Mouse (Mus musculus) embryonic facial prominence, embryonic 10.5 days (tissue): Measurements from ENCODE around the gene Frg2f1. TPM values are rescaled to one million over a fixed set of nuclear protein-coding genes. Genes with fewer than 3 reads are reported as not detected.

Experiments used
- DNase-seq: peaks from one replicate; pipeline ENCODE4 v3.0.0-alpha.2; 2017; ENCODE audit warnings: low spot score
- H3K27ac ChIP-seq: fragments of 300-500 bp; sonication (generic); replicated peaks from 2 replicates; pipeline ENCODE4 v1.5.1; 2016; ENCODE audit warnings: mild to moderate bottlenecking
- H3K27me3 ChIP-seq: fragments of 300-500 bp; sonication (generic); replicated peaks from 2 replicates; pipeline ENCODE4 v1.6.1; 2016; ENCODE audit warnings: low read depth, mild to moderate bottlenecking; ENCODE audit not compliant: poor library complexity, severe bottlenecking
- H3K36me3 ChIP-seq: fragments of 300-500 bp; sonication (generic); replicated peaks from 2 replicates; pipeline ENCODE4 v1.6.1; 2016; ENCODE audit warnings: mild to moderate bottlenecking, moderate library complexity
- H3K4me1 ChIP-seq: fragments of 300-500 bp; sonication (generic); 2 replicates; pipeline ENCODE4 v1.6.1; 2016
- H3K4me3 ChIP-seq: fragments of 300-500 bp; sonication (generic); 2 replicates; pipeline ENCODE4 v1.5.1; 2016; ENCODE audit warnings: mild to moderate bottlenecking, moderate library complexity
- H3K9me3 ChIP-seq: fragments of 300-500 bp; sonication (generic); 2 replicates; pipeline ENCODE4 v1.6.1; 2016; ENCODE audit warnings: mild to moderate bottlenecking
- WGBS: fragments of 180-500 bp; shearing (Covaris S2); methylation state at CpG from one replicate; pipeline ENCODE4 v1.1.7; 2016; 5-methylcytosine and 5-hydroxymethylcytosine counted together
- polyA plus RNA-seq: library from polyadenylated mRNA; unstranded; fragments of >200 nt; fragmentation: Nextera tagmentation; extraction: Ambion mirVana; gene quantifications from 2 replicates; pipeline ENCODE4 v1.2.1, GENCODE M21; 2016

Frg2f1 gene
- polyA plus RNA-seq, 1 experiment from 2014 or later, result 2.0 TPM

DNA sequence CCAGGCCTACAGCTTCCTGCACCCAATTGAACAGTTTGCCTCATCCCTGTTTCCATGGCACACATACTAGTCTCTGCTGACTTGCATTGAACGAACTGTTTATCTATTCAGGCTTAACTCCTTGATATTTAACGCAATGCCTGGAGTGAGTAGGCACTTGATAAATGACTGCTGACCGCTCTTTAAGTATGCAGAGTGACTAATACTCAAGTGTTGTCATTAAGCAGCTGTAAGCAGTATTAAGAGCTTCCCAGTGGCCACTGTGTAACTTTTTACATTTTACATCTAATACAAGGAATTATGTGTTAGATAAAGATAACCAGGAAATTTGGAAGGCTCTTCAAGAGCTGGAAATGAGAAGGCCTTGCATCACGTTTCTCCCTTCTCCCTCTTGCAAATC is 4.2 kb downstream of the Frg2f1 start:
- peaks cover 11% of the 10 kb centered on the region; the same call in 1 of the 2 replicates for H3K4me1 ChIP-seq

GRCm38 (mm10) chr4:119531813-119532212 is 7.5 kb downstream of the Frg2f1 start:
- Histone ChIP-seq H3K4me3 (no peak overlapping the region), H3K9me3 (no peaks in the 10 kb centered on the region), H3K36me3 (no peaks in the 10 kb centered on the region), H3K27me3 (no peaks in the 10 kb centered on the region), H3K27ac (no peak overlapping the region), H3K4me1 (no peaks in the 10 kb centered on the region)
- DNase-seq, result no peak
- WGBS, result 63% methylated on average over 2 of the region's 2 CpGs

More for the DNA sequence above, 4.2 kb downstream of the Frg2f1 start:
- no peaks in the 10 kb centered on the region for H3K27me3 ChIP-seq
- no peak overlapping the region for H3K27ac ChIP-seq
- no peak for DNase-seq
- no peak overlapping the region for H3K4me3 ChIP-seq
- 69% methylated on average over 4 of the region's 4 CpGs for WGBS
- no peaks in the 10 kb centered on the region for H3K9me3 ChIP-seq
- no peaks in the 10 kb centered on the region for H3K36me3 ChIP-seq

DNA sequence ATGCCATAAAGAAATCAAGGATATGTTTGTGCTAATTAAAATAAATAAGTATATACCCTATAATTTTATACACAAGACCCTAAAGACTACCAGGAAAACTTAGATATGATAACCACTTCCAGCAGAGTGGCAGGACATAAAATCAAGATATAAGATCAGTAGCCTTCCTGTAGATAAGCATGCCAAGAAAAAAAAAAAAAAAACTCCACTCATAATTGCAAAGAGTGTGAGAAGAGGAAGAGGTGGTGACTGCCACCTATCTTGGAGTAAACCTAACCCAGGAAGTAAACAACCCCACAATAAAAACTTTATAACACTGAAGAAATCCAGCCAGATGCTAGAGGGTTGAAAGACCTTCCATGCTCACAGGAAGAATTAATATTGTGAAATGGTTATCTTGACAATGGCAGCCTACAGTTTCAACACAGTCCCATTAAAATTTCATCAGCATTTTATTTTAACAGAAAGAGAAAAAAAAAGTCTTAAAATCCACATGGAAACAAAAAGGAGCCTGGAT is 12.9 kb downstream of the Frg2f1 start:
- no peak for DNase-seq
- H3K27me3 ChIP-seq, result no peaks in the 10 kb centered on the region
- no peaks in the 10 kb centered on the region for H3K4me1 ChIP-seq
- no peak overlapping the region for H3K4me3 ChIP-seq
- no peaks in the 10 kb centered on the region for H3K36me3 ChIP-seq
- H3K27ac ChIP-seq, result no peak overlapping the region
- no peaks in the 10 kb centered on the region for H3K9me3 ChIP-seq

DNA sequence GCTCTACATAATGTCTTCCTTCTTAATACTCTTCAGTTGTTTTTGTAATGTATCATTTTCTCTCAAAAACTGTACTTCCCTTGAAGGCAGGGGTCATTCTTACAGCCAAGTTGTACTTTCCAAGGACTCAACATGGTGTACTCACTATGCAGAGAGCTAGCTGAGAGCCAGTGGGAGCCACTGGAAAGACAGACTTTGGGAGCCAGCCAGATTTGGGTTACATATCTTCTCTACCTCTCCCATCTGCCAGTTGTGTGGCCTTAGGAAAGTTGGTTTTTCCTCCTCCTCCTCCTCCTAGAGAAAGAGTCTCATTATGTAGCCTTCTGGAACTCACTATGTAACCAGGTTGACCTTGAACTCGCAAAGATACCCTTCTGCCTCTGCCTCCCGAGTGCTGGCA is 14.9 kb downstream of the Frg2f1 start:
- no peaks in the 10 kb centered on the region for H3K4me1 ChIP-seq
- H3K27ac ChIP-seq, result no peak overlapping the region
- no peak for DNase-seq
- WGBS, result 94% methylated on average over 2 of the region's 2 CpGs
- H3K27me3 ChIP-seq, result no peaks in the 10 kb centered on the region
- H3K9me3 ChIP-seq, result no peaks in the 10 kb centered on the region
- no peak overlapping the region for H3K4me3 ChIP-seq
- H3K36me3 ChIP-seq, result no peaks in the 10 kb centered on the region

DNA sequence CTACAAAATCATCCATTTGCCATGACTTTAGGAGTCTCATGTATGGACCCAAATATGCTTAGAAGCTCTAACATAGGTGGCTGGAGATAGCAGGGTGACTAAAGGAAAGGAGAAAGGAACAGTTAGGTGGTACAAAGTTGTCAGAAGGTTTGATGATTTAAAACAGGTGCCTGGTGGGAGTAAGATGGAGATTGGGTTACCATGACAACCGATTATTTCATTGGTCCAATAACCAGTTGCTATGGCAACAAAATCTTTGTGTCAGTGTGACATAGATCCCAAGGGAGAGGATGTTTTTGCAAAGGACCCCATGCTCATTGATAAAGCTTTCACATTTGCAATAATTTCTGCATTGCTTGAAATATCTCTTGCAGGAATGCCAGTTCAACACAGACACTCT is 15.3 kb downstream of the Frg2f1 start:
- Histone ChIP-seq H3K4me1 (no peaks in the 10 kb centered on the region), H3K36me3 (no peaks in the 10 kb centered on the region), H3K4me3 (no peak overlapping the region), H3K27me3 (no peaks in the 10 kb centered on the region), H3K27ac (no peak overlapping the region), H3K9me3 (no peaks in the 10 kb centered on the region)
- no peak for DNase-seq
- 85% methylated on average over 1 of the region's 1 CpGs for WGBS

DNA sequence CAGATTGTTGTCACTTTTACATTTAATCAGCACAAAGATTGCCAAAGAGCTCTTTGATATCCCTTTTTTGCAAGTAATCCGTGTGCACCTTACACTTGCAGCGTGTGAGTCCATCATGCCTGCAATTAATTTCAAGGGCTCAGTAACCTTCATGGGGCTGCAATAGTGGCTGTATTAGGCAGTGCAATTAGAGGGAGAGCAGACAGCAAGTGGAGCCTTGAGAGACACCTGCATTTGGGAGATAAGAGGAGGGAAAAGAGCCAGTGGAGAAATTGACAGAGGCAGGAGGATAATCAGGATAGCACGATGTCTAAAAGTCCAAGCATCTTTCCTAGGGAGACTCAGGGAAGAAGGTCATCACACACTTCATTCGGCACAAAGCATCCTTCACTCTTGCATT is 15.8 kb downstream of the Frg2f1 start:
- 85% methylated on average over 4 of the region's 4 CpGs for WGBS
- DNase-seq, result no peak
- Histone ChIP-seq H3K4me3 (no peak overlapping the region), H3K27ac (no peak overlapping the region), H3K4me1 (no peaks in the 10 kb centered on the region), H3K27me3 (no peaks in the 10 kb centered on the region), H3K9me3 (no peaks in the 10 kb centered on the region), H3K36me3 (no peaks in the 10 kb centered on the region)

GRCm38 (mm10) chr4:119512731-119513141 is 26.6 kb downstream of the Frg2f1 start:
- H3K9me3 ChIP-seq, result no peaks in the 10 kb centered on the region
- 77% methylated on average over 3 of the region's 3 CpGs for WGBS
- H3K4me1 ChIP-seq, result no peaks in the 10 kb centered on the region
- no peak for DNase-seq
- no peaks in the 10 kb centered on the region for H3K36me3 ChIP-seq
- H3K4me3 ChIP-seq, result no peak overlapping the region
- H3K27ac ChIP-seq, result no peak overlapping the region
- no peaks in the 10 kb centered on the region for H3K27me3 ChIP-seq

GRCm38 (mm10) chr4:119511591-119511990 is 27.7 kb downstream of the Frg2f1 start:
- Histone ChIP-seq H3K27me3 (no peaks in the 10 kb centered on the region), H3K27ac (no peak overlapping the region), H3K9me3 (no peaks in the 10 kb centered on the region), H3K4me3 (no peak overlapping the region), H3K4me1 (no peaks in the 10 kb centered on the region), H3K36me3 (no peaks in the 10 kb centered on the region)
- WGBS, result 67% methylated on average over 2 of the region's 2 CpGs
- no peak for DNase-seq

DNA sequence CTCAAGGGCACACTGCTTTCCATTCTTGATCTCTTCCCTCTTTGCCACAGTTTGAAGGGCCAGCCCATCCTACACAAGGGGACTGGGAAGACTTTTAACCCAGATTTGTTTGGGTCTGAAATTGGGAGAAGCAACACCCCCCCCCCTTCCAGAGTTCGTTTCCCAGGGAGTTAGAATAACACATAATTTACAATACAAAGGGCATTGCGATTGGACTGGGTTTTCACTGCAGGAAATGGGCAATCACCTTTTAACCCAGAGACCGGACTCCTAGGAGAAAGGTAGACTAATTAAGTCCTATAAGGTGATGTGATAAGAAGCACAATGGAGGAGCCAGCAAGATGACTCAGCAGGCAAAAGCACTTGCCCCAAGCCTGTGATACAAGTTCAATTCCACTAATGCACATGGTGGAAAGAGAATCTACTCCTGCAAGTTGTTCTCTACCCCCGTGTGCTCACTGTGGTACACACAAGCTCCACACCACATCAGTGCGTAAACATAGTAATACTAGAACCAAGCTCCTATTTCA is 40.9 kb downstream of the Frg2f1 start:
- H3K4me3 ChIP-seq, result no peak overlapping the region
- H3K9me3 ChIP-seq, result no peaks in the 10 kb centered on the region
- no peaks in the 10 kb centered on the region for H3K4me1 ChIP-seq
- DNase-seq, result no peak
- H3K36me3 ChIP-seq, result no peaks in the 10 kb centered on the region
- no peak overlapping the region for H3K27ac ChIP-seq
- H3K27me3 ChIP-seq, result peaks cover 20% of the 10 kb centered on the region
- WGBS, result 63% methylated on average over 5 of the region's 5 CpGs

GRCm38 (mm10) chr4:119492933-119493327 is 46.4 kb downstream of the Frg2f1 start:
- Histone ChIP-seq H3K36me3 (no peaks in the 10 kb centered on the region), H3K4me3 (peak overlapping the region; percentile 71), H3K27me3 (peaks cover 48% of the 10 kb centered on the region), H3K9me3 (no peaks in the 10 kb centered on the region), H3K4me1 (peaks cover 12% of the 10 kb centered on the region), H3K27ac (peak overlapping the region; percentile 65; the same call in 1 of the 2 replicates)
- DNase-seq, result no peak
- 34% methylated on average over 10 of the region's 10 CpGs for WGBS

GRCm38 (mm10) chr4:119492291-119492932 is 46.9 kb downstream of the Frg2f1 start, which contains the start of gene Rimkla:
TSS of gene Rimkla (minus strand) at chr4:119492628.
- under 1% methylated on average over 77 of the region's 77 CpGs for WGBS
- H3K4me3 ChIP-seq, result peak within 1 kb of the TSS; percentile 71
- H3K4me1 ChIP-seq, result peaks cover 12% of the 10 kb centered on the region
- H3K9me3 ChIP-seq, result no peaks in the 10 kb centered on the region
- peak; percentile 87 for DNase-seq
- H3K27me3 ChIP-seq, result peaks cover 48% of the 10 kb centered on the region
- no peaks in the 10 kb centered on the region for H3K36me3 ChIP-seq
- peak within 1 kb of the TSS; percentile 65 for H3K27ac ChIP-seq

DNA sequence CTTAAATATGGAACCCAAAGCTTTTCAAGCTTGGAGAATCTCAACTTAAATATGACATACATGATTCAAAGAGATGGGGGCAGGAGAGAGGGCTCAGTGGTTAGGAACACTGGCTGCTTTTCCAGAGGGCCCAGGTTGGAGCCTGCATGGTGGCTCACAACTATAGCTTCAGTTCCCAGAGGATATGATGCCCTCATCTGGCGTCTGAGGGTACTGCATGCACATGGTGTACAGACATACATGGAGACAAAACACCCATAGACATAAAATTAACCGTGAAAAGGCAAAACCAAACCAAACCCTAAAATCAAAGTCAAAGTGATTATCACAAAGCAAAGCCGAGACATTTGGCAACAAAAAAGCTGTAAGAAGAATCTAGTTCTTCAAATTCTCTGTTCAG is 48.5 kb downstream of the Frg2f1 start:
- no peak overlapping the region for H3K4me3 ChIP-seq

GRCm38 (mm10) chr4:119489666-119490065 is 49.7 kb downstream of the Frg2f1 start:
- WGBS, result 93% methylated on average over 10 of the region's 10 CpGs
- Histone ChIP-seq H3K4me3 (no peak overlapping the region), H3K36me3 (no peaks in the 10 kb centered on the region), H3K27me3 (peaks cover 41% of the 10 kb centered on the region), H3K4me1 (peaks cover 12% of the 10 kb centered on the region), H3K27ac (no peak overlapping the region), H3K9me3 (no peaks in the 10 kb centered on the region)
- DNase-seq, result no peak

More for the DNA sequence above, 48.5 kb downstream of the Frg2f1 start:
- Histone ChIP-seq H3K36me3 (no peaks in the 10 kb centered on the region), H3K9me3 (no peaks in the 10 kb centered on the region), H3K27ac (no peak overlapping the region), H3K4me1 (peaks cover 12% of the 10 kb centered on the region), H3K27me3 (peaks cover 48% of the 10 kb centered on the region)
- WGBS, result 73% methylated on average over 3 of the region's 3 CpGs
- peak; percentile 34 for DNase-seq
